Mouse (Mus musculus) adrenal gland (tissue): ENCODE measurements around the gene Sp2.

Experiments used
- intact Hi-C: fragments of 180-260 bp; cut with DNase I; formaldehyde crosslinking; loops from one replicate; pipeline ENCODE4 v1.15.1; 2025

Sp2 gene

DNA sequence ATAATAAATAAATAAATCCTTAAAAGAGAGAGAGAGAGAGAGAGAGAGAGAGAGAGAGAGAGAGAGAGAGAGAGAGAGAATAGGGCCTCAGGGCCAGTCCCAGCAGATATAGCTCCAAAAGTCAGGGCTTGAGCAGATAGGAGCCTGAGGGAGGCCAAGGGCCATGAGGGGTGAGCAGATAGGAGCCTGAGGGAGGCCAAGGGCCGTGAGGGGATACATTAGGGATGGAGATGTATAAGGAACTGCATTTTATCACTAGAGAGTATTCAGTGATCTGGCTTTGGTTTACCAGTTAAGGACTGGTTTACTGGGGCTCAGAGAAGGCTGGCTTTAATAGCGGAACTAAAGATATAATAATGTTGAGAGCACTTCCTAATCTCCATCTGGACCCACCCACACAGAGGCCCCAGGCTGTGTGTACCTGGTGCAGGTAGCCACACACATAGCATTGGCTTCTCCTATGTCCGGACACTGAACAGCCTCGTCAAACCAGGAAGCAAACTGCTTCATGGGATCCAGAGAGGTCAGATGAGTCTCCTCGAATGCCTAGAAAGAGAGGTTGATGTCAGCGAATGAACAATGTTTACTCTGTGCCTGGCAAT, 40.7 kb downstream of the Sp2 start:
- intact Hi-C loops: no loop called here

DNA sequence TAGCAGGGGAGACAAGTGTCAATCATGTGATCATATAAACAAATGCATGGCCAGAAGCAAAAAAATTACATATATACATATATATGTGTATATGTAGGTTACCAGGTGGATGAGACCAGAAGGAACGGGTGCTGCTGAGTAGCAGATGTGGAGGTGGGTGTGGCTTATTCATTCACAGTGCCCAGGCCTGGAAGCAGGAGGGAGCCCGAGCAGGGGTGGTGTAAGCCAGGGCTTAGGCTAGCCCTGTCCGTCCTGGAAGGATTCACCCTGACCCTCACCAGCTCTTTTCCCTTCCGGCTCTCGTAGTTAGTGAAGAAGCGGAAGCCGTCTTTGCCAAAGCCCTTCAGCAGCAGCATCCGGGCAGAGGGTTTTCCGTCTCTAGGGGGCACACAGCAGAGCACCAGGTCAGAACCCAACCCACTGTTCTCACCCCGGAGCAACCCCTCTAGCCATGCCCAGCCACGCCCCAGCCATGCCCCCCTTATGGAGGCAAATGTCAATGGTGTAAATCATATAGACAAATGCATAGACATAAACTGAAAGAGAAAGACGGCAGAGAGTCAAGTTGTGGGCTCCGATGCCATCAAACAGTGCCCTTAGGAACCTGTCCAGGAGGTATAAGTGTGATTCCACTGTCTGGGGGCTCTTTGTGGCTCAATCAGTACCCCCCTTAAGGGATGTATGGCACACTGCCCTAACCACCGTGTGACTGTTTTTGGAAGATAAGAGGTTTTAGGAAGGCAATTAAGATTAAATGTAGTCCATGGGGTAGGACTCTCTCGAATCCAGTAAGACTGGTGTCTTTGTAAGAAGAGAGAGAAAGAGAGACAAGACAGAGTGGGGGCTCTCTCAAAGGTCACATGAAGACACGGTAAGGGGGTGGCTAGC, 41.9 kb downstream of the Sp2 start:
- intact Hi-C loops: no loop called here

DNA sequence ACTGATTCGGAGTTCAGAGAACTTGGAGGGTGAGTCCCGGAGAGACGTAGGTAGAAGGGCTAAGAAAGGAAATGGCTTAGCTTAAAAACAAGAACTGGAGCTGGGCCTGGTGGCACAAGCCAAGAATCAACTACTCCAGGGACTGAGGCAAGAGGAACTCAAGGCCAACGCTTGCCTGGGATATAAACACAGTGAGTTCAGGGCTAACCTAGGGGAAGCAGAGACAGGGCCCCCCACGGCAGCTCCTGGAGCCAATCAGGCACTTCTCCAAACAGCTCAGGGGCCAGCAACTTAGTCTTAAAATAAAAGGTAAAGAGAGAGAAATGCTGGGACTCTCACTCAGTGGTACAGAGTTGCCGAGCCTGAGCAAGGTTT, 44.3 kb downstream of the Sp2 start:
- intact Hi-C loops: no loop called here

DNA sequence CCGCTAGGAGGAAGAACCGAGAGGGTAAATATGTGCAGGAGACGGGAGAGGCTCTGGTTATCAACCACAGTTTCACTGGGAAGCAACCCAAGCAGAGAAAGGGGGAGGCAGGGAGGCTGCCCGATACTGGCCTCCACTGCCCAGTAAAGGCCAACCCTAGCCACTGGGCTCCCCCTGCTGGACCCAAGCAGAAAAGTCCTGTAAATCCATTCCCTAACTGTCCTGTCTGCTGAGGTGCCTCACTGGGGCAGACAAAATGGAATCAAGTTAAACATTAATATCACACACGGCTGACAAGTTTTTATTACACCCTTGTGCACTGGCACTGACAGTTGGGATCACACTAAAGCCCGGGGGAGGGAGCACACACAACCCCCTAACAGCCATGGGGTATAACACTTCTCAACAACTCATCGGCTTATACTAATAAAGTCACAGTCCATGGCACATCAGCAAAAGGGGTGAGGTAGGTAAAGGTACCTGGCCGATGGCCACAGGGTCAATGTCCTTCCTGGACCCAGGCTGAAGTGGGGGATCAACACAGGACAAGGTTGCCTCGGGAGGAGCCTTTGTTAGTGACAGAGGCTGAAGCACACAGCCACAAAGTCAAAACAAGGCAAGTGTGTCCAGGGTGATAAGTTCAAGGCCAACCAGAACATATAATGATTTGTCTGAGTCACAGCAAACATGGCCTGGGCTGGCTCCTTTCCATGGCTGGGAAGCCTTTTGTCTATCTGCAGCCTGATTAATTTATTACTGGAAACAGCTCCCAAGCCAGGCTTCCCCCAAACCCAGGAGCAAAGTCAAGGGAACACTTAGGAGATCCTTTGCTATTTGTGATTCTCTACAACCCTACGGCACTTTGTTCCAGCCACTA, 45.0 kb downstream of the Sp2 start:
- intact Hi-C loops: no loop called here

DNA sequence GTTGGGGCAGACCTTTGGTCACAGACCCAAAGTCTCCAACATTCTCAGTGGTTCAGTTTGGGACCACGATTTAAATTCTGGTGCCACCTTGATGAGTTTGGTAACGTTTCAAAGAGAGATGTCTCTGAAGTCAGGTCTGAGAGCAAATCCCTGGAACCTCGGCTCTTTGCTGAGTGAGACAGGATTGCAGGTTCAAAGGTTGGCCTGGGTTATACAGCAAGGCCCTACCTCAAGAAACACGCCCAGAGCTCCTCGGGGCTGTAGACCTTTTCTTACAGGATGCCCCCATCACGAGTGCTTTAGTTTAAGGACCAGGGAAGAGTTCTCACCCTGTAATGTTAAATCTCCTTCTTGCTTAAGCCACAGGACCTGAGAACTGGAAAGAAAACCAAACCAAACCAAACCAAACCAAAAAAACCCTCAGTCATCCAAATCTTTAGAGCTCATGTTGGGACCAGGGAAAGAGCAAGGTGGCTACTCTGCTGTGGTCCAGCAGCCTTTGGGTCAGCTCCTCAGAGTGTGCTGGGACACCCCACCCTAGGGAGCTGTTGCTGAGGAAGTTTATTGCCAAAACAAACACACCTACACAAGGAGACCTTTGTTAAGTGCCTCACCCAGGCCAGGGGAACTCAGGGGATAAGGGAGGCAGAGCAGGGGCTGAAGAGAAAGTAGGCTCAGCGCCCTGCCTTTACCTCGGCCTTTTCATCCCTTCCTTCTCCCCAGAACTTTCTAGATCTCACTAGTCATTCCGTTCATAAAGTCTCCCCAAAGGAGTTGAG, 46.7 kb downstream of the Sp2 start:
- intact Hi-C loops: no loop called here

DNA sequence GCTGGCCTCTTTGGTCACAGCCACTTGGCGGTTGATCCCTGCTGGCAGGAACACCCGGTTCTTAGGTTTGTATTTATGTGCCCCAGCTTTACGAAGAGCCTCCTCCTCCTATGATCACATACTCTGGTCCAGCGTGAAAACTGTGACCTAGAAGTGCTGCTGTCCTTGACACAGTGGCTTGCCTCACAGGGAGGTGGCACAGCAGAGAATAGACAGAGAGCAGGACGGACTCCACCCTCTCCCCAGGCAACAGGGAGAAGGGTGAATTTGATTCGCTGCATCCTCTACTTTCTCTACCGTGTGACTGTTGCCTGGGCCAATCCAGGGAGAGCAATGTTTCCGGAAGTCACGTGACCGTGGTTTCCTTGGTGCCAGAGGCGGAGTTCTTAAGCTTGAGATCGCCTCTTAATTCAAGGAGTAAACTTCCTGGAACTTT, 47.8 kb downstream of the Sp2 start:
- intact Hi-C loops: no loop called here

DNA sequence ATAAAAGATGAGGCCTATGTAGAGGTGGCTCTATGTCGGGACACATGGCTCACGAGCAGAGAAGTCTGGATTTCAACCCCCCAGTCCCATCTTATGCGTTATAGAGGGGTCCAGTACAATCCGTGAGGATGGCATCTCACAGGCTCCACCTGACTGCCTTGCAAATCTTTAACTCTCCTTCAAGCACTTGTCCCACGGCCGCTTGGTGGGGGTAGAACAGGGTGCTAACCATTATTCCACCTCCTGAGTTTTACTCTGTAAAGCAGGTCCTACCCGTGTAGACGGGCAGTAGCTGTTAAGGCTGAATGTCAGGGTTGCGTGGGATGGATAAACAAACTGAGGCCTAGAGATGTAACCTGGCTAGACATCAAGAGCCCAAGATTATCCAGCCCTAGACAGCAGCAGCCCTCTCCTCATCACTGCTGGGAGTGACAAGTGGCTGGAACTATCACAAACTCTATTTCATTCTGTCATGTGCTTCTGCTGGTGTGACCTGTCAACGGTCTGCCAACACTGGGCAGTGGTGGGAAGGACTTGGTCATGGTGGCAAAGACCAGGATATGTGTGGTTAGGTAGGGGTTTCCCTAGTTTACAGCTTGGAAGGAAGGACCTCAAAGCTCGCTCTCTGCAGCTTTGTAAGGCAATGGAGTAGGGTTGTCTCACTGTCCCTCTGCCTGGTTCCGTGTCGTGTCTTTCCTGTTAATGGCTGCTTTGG, 49.0 kb downstream of the Sp2 start:
- intact Hi-C loops: loop anchor here (2.0 kb wide), 1 partner anchor 15 kb away; no protein-coding TSS in a partner anchor

DNA sequence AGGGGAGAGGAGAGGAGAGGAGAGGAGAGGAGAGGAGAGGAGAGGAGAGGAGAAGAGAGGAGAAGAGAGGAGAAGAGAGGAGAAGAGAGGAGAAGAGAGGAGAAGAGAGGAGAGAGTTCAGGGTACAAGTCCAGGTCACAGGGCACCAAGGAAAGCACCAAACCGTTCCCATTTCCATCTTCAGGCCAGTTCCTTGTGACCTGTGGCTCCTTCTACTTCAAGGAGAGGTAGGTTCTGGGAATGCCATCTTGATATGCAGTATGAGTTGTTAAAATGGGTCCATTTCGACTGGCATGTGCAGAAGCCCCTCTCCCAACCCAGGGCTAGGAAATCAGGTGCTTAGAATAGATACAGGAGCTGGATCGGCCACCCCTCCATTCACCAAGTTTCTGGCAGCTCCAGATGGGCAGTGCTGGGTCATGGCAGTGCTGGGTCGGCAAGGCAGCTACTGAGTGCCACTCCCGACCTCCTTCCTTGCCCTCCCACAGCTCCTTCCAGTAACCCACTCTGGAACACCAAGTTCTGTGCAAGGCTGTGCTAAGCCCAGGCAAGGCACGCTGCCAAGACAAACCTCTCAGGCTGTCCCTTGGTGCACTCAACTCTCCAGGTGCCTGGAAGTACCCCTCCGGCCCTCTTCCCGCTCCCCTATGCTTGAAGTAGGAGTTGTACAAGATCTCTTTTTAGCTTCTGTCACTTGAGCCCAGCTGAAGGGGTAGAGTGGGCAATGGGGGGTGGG, 51.3 kb downstream of the Sp2 start:
- intact Hi-C loops: loop anchor here (2.0 kb wide), 1 partner anchor 13 kb away; no protein-coding TSS in a partner anchor

DNA sequence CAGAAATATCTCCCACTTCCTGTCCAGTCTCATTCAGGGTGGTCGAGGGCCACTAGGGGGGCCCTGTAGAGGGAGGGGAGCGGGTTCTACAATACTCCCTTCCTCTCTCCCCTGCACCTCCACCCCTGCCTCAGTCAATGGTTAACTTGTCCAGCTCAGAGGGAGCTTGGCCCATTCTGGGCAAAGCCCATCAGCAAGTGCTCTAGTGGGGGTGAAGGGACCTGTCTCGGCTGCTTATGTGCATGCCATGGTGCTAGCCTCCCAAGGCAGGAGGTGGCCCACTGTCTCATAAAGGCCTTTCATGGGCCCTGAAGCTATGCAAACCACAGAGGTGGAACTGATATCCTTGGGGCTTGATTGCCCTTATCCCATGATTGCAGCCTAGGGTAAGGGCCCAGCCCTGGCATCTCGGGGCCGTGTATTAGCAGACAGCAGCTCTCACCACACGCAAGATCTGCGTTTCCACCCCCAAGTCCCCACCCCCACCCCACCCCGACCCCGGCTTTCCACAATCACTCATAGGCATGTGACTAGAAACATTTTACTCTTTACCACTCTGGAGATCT, 52.9 kb downstream of the Sp2 start:
- intact Hi-C loops: no loop called here

DNA sequence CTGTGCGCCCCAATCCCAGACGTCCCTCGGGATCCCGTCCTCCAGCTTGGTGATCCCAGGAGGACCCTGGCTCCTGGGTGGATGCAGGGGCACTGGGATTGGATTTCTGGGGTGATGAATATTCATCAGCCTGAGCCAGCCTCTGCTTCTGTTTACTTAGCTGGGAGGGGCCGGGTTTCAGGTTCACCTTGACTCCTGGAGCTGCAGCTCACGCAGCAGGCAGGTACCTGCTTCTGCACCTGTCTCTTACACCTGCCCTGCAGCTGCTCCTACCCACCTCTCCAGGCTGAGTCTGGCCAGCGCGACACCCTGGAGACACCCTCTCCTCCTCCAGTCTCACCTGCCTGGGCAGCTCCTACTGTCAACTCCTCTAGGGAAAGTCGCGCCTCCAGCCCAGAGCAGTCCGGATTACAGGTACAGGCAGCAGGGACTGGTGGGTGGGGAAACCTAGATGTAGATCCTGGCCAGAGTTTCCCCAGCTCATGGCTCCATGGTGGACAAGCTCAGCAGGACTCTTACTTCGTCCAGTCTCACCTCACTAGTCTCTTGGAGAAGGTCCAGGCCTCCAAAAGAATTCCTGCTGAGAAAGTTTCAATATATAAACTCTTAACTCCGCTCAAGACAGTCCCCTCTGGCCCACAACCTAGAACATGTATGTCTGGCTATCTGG, 53.5 kb downstream of the Sp2 start:
- intact Hi-C loops: no loop called here

DNA sequence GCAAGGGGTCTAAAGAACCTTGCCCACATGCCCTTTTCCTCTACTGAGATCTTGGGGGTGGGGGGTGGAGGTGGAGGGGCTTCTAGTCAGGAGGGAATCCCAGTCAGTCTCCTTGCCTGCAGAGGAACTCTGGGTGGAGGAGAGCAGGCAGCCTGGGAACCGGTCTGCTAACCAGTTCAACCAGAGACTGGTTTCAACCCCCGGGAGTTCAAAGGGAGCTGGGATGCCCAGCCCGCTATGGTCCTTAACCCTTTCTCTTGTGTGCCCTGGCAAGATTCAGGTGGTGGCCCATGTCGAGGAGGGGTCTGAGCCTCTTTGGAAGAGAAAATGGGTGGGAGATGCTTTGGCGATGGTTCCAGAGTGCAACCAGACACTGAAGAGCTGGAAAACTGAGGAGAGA, 54.1 kb downstream of the Sp2 start:
- intact Hi-C loops: no loop called here

DNA sequence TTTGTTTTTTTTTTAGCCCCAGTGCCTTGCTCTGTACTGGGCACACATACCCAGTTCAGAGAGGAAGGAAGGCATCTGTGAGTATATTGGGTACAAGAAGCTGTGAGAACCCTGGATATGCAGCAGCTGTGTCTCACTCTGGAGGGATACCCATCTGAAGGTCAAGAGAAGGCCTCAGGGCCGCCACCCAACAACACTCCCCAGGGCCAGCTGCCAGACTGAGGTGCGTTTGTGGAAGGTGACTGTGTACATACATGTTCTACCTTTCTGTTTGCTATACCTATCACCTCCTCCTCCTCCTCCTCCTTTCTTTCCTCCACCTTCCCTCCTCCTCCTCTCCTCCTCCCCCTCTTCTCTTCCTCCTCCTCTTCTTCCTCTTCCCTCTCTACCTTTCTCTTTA, 54.7 kb downstream of the Sp2 start, which contains the start of gene Prr15l:
TSS of gene Prr15l (plus strand) at position 17 of the 400 bp plus-strand sequence.
- intact Hi-C loops: no loop called here

DNA sequence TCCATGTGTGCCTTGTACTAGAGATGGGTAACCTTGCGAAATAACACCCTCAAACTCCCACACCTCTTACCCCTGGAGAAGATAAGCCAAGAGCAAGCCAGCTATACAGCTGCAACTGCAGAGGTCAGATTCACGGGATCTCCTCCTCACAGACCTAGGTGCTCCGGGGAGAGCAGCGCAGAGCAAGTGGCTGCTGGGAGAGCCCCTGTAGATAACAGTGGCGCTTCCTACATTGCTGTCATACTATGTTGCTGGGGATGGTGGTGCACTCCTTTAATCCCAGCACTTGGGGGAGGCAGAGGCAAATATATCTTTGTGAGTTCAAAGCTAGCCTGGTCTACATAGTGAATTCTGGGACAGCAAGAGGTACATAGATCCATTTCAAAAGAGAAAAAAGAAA, 56.2 kb downstream of the Sp2 start:
- intact Hi-C loops: no loop called here

DNA sequence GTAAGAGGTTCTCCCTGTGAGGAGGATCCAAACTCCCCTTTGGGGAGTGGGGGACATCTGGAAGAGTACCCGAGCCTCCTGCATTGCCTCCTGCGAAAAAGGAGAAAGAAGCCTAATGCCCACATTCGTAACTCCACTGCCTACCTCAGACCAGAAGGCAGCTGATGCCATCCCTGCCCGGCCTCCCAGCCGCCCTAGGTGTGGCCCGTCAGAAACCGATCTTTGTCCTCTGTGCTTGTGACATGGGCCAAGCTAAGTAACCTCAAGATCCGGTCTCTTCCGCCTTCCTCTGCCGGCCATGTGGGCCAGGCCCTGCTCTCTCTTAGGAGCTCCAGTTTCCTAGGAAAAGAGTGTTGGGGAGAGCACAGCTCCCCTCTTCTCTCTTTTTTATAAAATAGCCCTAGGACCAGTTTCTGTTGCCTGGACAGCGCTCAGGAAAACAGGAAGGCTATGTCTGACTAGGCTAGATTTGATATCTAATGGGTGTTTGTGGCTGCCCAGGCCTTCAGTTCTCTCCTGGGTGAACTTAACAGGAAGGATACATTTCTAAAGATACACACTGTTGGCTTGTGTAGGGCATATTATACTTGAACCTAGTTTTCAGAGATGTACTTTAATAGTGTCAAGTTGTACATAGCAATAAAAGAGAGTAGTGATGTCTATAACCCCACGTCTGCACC, 57.1 kb downstream of the Sp2 start:
- intact Hi-C loops: no loop called here

DNA sequence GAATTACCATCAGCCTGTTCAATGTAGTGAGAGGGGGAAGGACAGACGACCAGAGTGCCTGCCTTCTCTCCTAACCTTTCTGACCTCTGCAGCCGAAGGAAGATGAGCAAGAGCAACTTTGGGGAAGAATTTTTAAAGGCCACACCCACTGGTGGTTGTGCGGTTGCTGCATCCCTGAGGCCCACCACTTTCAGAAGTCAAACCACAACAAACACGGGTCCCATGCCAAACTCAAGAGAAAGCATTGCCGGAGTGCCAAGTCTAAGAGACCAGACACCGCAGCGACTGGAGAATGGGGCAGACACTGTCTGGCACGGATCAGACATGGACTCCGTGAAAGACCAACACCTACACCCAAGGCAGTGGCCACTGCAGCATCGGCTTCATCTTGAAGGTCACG, 57.9 kb downstream of the Sp2 start:
- intact Hi-C loops: no loop called here

DNA sequence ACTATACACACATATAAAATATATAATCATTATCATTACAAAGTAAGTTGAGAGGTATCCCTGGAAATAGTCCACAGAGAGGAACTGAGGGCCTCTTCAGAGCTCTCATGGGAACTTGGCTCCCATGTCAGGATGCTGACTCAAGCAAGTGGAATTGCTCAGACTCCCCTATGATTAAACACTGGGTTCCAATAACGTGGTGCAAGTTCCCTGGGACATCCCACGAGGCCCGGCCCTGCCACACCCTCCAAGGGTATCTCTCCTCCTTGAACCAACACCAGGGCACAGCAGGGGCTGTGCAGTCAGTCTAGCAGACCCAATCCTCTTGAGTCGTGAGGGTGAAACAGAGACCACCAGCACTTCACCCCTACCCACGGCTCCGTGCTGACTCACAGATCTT, 63.8 kb downstream of the Sp2 start:
- intact Hi-C loops: loop anchor here (2.0 to 10.0 kb wide), 2 partner anchors 14 to 106 kb away; partner anchors contain the start of gene Scrn2

DNA sequence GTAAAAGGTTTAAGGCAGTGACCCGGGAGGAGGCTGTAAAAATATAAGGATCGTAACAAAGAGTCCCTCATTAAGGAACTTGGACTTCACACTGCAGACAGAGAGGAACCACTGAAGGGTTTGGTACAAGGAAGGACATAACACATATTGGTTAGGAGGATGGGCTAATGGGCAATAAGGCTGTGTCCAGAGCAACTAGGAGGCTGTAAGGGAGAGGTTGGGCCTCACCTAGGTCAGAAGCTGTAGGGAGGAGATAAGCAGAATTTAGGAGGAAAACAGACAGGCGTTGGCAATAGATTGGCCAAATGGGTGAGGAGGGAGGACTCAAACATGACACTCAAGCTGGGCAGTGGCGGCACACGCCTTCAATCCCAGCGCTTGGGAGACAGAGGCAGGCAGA, 65.3 kb downstream of the Sp2 start:
- intact Hi-C loops: loop anchor here (2.0 to 10.0 kb wide), 2 partner anchors 45 to 107 kb away; partner anchors contain the start of gene Scrn2

DNA sequence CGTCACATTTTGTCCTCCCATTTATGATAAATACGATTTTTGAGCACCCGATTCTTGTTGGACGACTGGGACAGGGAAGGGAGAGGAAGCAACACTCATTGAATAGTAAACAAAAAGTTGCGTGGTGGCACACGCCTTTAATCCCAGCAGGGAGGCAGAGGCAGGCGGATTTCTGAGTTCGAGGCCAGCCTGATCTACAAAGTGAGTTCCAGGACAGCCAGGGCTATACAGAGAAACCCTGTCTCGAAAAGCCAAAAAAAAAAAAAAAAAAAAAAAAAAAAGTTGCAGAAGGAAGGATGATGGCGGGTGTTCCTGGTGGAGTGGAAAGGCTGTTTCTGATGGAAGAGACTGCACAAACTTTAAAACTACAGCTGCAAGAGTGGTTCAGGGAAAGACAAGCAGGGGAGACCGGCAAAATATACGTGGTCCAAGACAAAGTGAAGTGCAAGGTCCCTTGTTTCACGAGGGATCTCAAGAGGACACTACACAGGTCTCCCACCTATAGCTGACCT, 65.8 kb downstream of the Sp2 start:
- intact Hi-C loops: loop anchor here (2.0 to 10.0 kb wide), 2 partner anchors 46 to 108 kb away; partner anchors contain the start of gene Scrn2
